Mouse (Mus musculus) forebrain, embryonic 12.5 days (tissue): Measurements from ENCODE around the gene Cspg5. TPM values are rescaled to one million over a fixed set of nuclear protein-coding genes. Genes with fewer than 3 reads are reported as not detected.
A peak's percentile ranks its signal among the peaks of the same experiment; 100 is the strongest.

Source experiments
- ATAC-seq: fragments of 200-750 bp; cut with Nextera tagmentation; 2 replicates; pipeline ENCODE4 v1.8.0; 2017; ENCODE audit warnings: moderate TSS enrichment; ENCODE audit not compliant: low FRiP score
- H3K27ac ChIP-seq: fragments of 300-500 bp; sonication (generic); 2 replicates; pipeline ENCODE4 v1.5.1; 2016; ENCODE audit warnings: mild to moderate bottlenecking
- H3K27me3 ChIP-seq: fragments of 300-500 bp; sonication (generic); 2 replicates; pipeline ENCODE4 v1.6.1; 2016; ENCODE audit warnings: mild to moderate bottlenecking
- H3K36me3 ChIP-seq: fragments of 300-500 bp; sonication (generic); replicated peaks from 2 replicates; pipeline ENCODE4 v1.6.1; 2016; ENCODE audit warnings: mild to moderate bottlenecking
- H3K4me1 ChIP-seq: fragments of 300-500 bp; sonication (generic); 2 replicates; pipeline ENCODE4 v1.6.1; 2016
- H3K4me2 ChIP-seq: fragments of 300-500 bp; sonication (generic); 2 replicates; pipeline ENCODE4 v1.6.1; 2016; ENCODE audit warnings: mild to moderate bottlenecking, moderate library complexity
- H3K4me3 ChIP-seq: fragments of 300-500 bp; sonication (generic); replicated peaks from 2 replicates; pipeline ENCODE4 v1.5.1; 2016; ENCODE audit warnings: mild to moderate bottlenecking
- H3K9ac ChIP-seq: fragments of 300-500 bp; sonication (generic); 2 replicates; pipeline ENCODE4 v1.6.1; 2016; ENCODE audit warnings: mild to moderate bottlenecking
- H3K9me3 ChIP-seq: fragments of 300-500 bp; sonication (generic); 2 replicates; pipeline ENCODE4 v1.6.1; 2016
- WGBS: fragments of 180-500 bp; shearing (Covaris S2); methylation state at CpG from one replicate; pipeline ENCODE4 v1.1.7; 2016; 5-methylcytosine and 5-hydroxymethylcytosine counted together
- polyA plus RNA-seq: library from polyadenylated mRNA; unstranded; fragments of >200 nt; fragmentation: Nextera tagmentation; extraction: Ambion mirVana; gene quantifications from 2 replicates; pipeline ENCODE4 v1.2.1, GENCODE M21; 2016

The Cspg5 gene
- polyA plus RNA-seq, 1 experiment from 2014 or later: 22.3 TPM

DNA sequence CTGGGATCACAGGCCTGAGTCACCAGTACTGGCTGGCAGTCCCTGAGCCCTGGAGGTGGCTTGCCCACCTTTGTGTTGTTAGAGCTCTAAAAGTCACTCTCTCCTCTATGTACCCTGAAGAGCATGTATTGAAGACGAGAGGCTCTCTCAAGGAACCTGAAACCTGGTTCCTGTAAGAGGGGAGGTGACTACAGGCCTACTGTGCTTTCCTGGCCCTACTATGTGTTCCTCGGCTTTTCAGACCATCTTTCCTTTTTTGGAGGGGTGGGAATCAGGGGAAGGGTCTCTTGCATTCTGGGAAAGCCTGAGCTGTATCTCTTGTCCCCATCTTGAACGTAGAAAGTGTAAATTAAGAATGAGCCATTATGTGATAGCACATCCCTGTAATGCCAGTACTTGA is 15.5 kb downstream of the Cspg5 start:
- no peak overlapping the region for H3K4me2 ChIP-seq
- no peaks in the 10 kb centered on the region for H3K9me3 ChIP-seq
- no peak overlapping the region for H3K4me3 ChIP-seq
- ATAC-seq: no peak
- WGBS: 84% methylated on average over 3 of the region's 3 CpGs
- peaks cover 18% of the 10 kb centered on the region for H3K4me1 ChIP-seq
- H3K27me3 ChIP-seq: no peaks in the 10 kb centered on the region
- H3K27ac ChIP-seq: no peak overlapping the region; the same call in 1 of the 2 replicates
- H3K36me3 ChIP-seq: peaks cover 7% of the 10 kb centered on the region
- no peak overlapping the region for H3K9ac ChIP-seq

DNA sequence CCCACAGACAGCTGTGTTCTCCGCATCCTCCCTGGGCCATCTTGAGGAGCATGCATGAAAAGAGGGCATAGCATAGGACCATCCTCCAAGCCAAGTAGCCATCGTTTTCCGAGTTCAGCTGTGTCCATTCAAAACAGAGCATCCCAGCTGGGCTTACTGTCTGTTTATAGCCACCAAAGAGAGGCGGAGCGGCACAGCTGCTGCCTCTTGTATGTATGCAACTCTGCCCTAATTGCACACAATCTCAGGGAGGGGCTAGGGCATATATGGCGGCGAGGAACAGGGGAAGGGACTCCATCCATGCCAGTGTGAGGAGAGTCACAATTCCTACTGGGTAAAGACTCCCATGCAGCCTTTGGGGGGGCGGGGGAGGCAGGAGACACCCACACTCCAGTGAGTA is 19.6 kb downstream of the Cspg5 start:
- H3K27ac ChIP-seq: no peak overlapping the region
- no peaks in the 10 kb centered on the region for H3K27me3 ChIP-seq
- no peaks in the 10 kb centered on the region for H3K9me3 ChIP-seq
- 75% methylated on average over 8 of the region's 8 CpGs for WGBS
- no peaks in the 10 kb centered on the region for H3K4me1 ChIP-seq
- no peak overlapping the region for H3K4me3 ChIP-seq
- ATAC-seq: no peak
- H3K36me3 ChIP-seq: peaks cover 7% of the 10 kb centered on the region
- no peak overlapping the region for H3K4me2 ChIP-seq
- no peak overlapping the region for H3K9ac ChIP-seq

GRCm38 (mm10) chr9:110264991-110265390 is 21.4 kb downstream of the Cspg5 start:
- H3K9ac ChIP-seq: no peak overlapping the region
- 82% methylated on average over 9 of the region's 9 CpGs for WGBS
- no peak for ATAC-seq
- H3K4me3 ChIP-seq: no peak overlapping the region
- no peaks in the 10 kb centered on the region for H3K9me3 ChIP-seq
- H3K27ac ChIP-seq: no peak overlapping the region
- H3K27me3 ChIP-seq: no peaks in the 10 kb centered on the region
- no peak overlapping the region for H3K4me2 ChIP-seq
- no peaks in the 10 kb centered on the region for H3K4me1 ChIP-seq
- H3K36me3 ChIP-seq: peaks cover 7% of the 10 kb centered on the region

DNA sequence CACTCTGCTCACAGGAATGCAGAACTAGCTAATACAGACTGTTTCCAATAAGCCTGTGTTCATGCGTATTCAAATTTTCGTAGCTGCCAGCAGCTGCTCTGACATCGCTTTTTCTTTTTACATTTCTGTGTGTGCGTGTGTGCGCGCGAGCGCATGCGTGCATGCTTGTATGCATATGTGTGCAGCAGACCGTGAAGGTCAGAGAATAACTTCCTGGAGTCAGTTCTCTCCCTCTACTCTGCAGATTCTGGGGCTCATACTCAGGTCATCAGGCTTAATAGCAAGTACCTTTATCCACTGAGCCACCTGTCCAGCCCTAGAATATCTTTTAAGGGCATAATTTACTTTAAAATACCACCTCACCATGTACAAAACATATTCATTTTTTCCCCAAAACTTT is 24.8 kb downstream of the Cspg5 start:
- Histone ChIP-seq H3K36me3 (no peaks in the 10 kb centered on the region), H3K27me3 (no peaks in the 10 kb centered on the region), H3K4me1 (no peaks in the 10 kb centered on the region), H3K9ac (no peak overlapping the region), H3K4me3 (no peak overlapping the region), H3K27ac (no peak overlapping the region), H3K4me2 (no peak overlapping the region), H3K9me3 (no peaks in the 10 kb centered on the region)
- 89% methylated on average over 10 of the region's 10 CpGs for WGBS
- no peak for ATAC-seq

GRCm38 (mm10) chr9:110272330-110272729 is 28.7 kb downstream of the Cspg5 start:
- no peak for ATAC-seq
- H3K4me1 ChIP-seq: 0 out of 2 replicates have a peak, but pooled peaks cover 2% of the 10 kb centered on the region
- H3K36me3 ChIP-seq: no peaks in the 10 kb centered on the region
- H3K27me3 ChIP-seq: no peaks in the 10 kb centered on the region
- H3K9ac ChIP-seq: no peak overlapping the region
- no peak overlapping the region for H3K4me3 ChIP-seq
- H3K27ac ChIP-seq: no peak overlapping the region
- WGBS: 97% methylated on average over 3 of the region's 3 CpGs
- no peak overlapping the region for H3K4me2 ChIP-seq
- H3K9me3 ChIP-seq: no peaks in the 10 kb centered on the region

DNA sequence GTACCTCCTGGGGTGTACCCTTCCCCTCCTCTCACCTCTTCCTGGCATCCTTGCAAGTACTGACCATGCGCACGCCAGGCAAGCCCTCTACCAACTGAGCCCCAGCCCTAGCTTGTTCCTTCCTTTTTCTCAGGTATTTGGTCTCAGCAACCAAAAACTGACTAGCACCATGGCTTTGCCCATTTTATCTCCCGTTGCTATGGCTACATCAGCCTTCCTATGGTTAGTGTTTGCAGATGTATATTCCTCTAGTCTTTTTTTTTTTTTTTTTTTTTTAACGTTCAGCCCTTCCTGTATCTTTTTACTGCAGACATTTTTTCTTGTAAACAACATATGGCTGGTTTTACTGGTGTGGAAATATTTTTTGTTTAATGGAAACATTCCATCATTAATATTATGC is 29.9 kb downstream of the Cspg5 start:
- ATAC-seq: no peak
- no peak overlapping the region for H3K4me2 ChIP-seq
- 85% methylated on average over 4 of the region's 4 CpGs for WGBS
- H3K27ac ChIP-seq: no peak overlapping the region
- no peak overlapping the region for H3K9ac ChIP-seq
- no peaks in the 10 kb centered on the region for H3K9me3 ChIP-seq
- H3K4me1 ChIP-seq: 0 out of 2 replicates have a peak, but pooled peaks cover 3% of the 10 kb centered on the region
- H3K36me3 ChIP-seq: no peaks in the 10 kb centered on the region
- no peaks in the 10 kb centered on the region for H3K27me3 ChIP-seq
- no peak overlapping the region for H3K4me3 ChIP-seq

DNA sequence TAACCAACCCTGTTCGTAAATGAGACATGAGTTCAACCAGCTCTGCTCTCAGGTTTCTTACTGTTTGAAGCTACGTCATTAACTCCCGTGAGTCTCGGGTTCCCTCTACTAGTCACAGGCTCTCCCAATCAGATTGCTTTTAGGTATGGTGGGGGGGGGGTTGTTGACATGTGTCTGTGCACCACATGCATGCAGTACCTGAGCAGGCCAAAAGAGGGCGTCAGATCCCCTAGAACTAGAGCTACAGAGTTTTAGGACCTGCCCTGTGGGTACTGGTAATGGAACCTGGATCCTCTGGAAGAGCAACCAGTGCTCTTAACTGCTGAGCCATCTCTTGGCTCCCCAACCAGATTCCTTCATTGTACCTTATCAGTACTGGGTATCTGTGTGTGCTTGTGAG is 32.3 kb downstream of the Cspg5 start:
- ATAC-seq: no peak
- Histone ChIP-seq H3K4me3 (no peak overlapping the region), H3K36me3 (no peaks in the 10 kb centered on the region), H3K9me3 (no peaks in the 10 kb centered on the region), H3K4me1 (0 out of 2 replicates have a peak, but pooled peaks cover 3% of the 10 kb centered on the region), H3K9ac (no peak overlapping the region), H3K27me3 (no peaks in the 10 kb centered on the region), H3K4me2 (no peak overlapping the region), H3K27ac (no peak overlapping the region)
- WGBS: 80% methylated on average over 5 of the region's 5 CpGs

- WGBS: 59% methylated on average over 8 of the region's 8 CpGs
- Histone ChIP-seq H3K36me3 (no peaks in the 10 kb centered on the region), H3K4me1 (0 out of 2 replicates have a peak, but pooled peaks cover 3% of the 10 kb centered on the region), H3K4me2 (no peak overlapping the region), H3K9me3 (no peaks in the 10 kb centered on the region), H3K9ac (no peak overlapping the region), H3K27ac (no peak overlapping the region), H3K27me3 (no peaks in the 10 kb centered on the region), H3K4me3 (no peak overlapping the region)
- ATAC-seq: no peak
Measured at GRCm38 (mm10) chr9:110277431-110277881, 33.9 kb downstream of the Cspg5 start.

- ATAC-seq: no peak
- 91% methylated on average over 10 of the region's 10 CpGs for WGBS
- no peaks in the 10 kb centered on the region for H3K36me3 ChIP-seq
- H3K27me3 ChIP-seq: no peaks in the 10 kb centered on the region
- peaks cover 13% of the 10 kb centered on the region for H3K4me1 ChIP-seq
- no peak overlapping the region for H3K9ac ChIP-seq
- H3K4me3 ChIP-seq: no peak overlapping the region
- H3K27ac ChIP-seq: no peak overlapping the region
- no peaks in the 10 kb centered on the region for H3K9me3 ChIP-seq
- H3K4me2 ChIP-seq: no peak overlapping the region
Measured at GRCm38 (mm10) chr9:110284075-110284697, 40.6 kb downstream of the Cspg5 start.

- Histone ChIP-seq H3K9ac (no peak overlapping the region), H3K27me3 (no peaks in the 10 kb centered on the region), H3K4me3 (no peak overlapping the region), H3K27ac (peak overlapping the region; percentile 50), H3K9me3 (no peaks in the 10 kb centered on the region), H3K4me2 (no peak overlapping the region), H3K4me1 (peaks cover 13% of the 10 kb centered on the region), H3K36me3 (no peaks in the 10 kb centered on the region)
- WGBS: 35% methylated on average over 7 of the region's 7 CpGs
- ATAC-seq: no peak; the same call in 1 of the 2 replicates
Measured at GRCm38 (mm10) chr9:110287321-110287924, 43.8 kb downstream of the Cspg5 start.

DNA sequence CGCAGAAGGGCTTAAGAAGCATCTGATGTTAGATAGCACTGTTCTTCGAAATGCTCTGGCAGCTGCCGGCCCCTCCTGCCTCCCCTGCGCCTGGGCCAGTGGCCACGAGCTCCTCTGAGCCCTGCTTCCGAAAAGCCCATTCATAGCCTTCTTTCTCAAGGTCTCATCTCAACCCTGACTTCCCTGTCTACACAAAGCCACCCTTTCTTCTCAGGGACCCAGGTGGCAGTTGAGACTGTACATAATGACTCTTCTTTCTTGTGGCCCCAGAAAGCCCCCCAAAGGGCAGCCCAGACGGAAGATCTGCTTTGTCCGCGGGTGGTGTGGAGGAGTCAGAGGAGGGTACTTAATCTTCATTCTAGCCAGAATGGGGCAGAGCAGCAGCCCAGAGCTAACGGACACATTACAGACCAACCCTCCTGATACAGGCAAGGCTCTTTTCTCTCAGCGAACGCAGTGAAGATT is 49.7 kb downstream of the Cspg5 start:
- no peak overlapping the region for H3K4me2 ChIP-seq
- ATAC-seq: no peak
- peak overlapping the region; percentile 31; the same call in 1 of the 2 replicates for H3K27ac ChIP-seq
- 61% methylated on average over 12 of the region's 12 CpGs for WGBS
- peaks cover 10% of the 10 kb centered on the region; the same call in 1 of the 2 replicates for H3K4me1 ChIP-seq
- H3K36me3 ChIP-seq: no peaks in the 10 kb centered on the region
- no peaks in the 10 kb centered on the region for H3K27me3 ChIP-seq
- H3K9me3 ChIP-seq: no peaks in the 10 kb centered on the region
- no peak overlapping the region for H3K4me3 ChIP-seq
- H3K9ac ChIP-seq: no peak overlapping the region

GRCm38 (mm10) chr9:110293873-110294415 is 50.4 kb downstream of the Cspg5 start:
- WGBS: 89% methylated on average over 13 of the region's 13 CpGs
- Histone ChIP-seq H3K9ac (no peak overlapping the region), H3K4me2 (no peak overlapping the region), H3K9me3 (no peaks in the 10 kb centered on the region), H3K4me1 (peaks cover 10% of the 10 kb centered on the region; the same call in 1 of the 2 replicates), H3K27me3 (no peaks in the 10 kb centered on the region), H3K36me3 (no peaks in the 10 kb centered on the region), H3K27ac (peak overlapping the region; percentile 31; the same call in 1 of the 2 replicates), H3K4me3 (no peak overlapping the region)
- ATAC-seq: no peak
